Mouse (Mus musculus) E14TG2a.4 (cell line): ENCODE results near the gene Olfr764-ps1.
"Not testable (repeated sequence)": the region's sequence is repeated elsewhere in the genome, so short reads cannot be mapped to it uniquely, and the experiment has no call there.

Experiments
- H3K27me3 ChIP-seq: 2 replicates; pipeline ENCODE4 v1.6.1; 2014; ENCODE audit warnings: low read length, control low read depth; ENCODE audit not compliant: insufficient read depth
- H3K36me3 ChIP-seq: 2 replicates; pipeline ENCODE4 v1.6.1; 2014; ENCODE audit warnings: low read length, control low read depth; ENCODE audit not compliant: insufficient read depth
- H3K4me1 ChIP-seq: replicated peaks from 2 replicates; pipeline ENCODE4 v1.6.1; 2014; ENCODE audit warnings: low read depth, low read length, control low read depth
- H3K4me3 ChIP-seq: replicated peaks from 2 replicates; pipeline ENCODE4 v1.5.1; 2014; ENCODE audit warnings: mild to moderate bottlenecking, low read length
- H3K9me3 ChIP-seq: 2 replicates; pipeline ENCODE4 v1.6.1; 2014; ENCODE audit warnings: low read length, control low read depth
- CTCF ChIP-seq: conservative IDR thresholded peaks from 2 replicates; pipeline ENCODE4 v1.5.1; 2014; ENCODE audit warnings: low read length
- NANOG ChIP-seq: IDR thresholded peaks from 2 replicates; pipeline ENCODE4 v1.6.1; 2014; ENCODE audit warnings: borderline replicate concordance, low read length, mixed read lengths
- POU5F1 ChIP-seq: IDR thresholded peaks from 2 replicates; pipeline ENCODE4 v1.6.1; 2014; ENCODE audit warnings: low read length, borderline replicate concordance

Gene Olfr764-ps1

GRCm38 (mm10) chr10:129039796-129040195 lies at the start of gene Olfr764-ps1:
TSS of gene Olfr764-ps1 (minus strand) at chr10:129039896.
- H3K36me3 ChIP-seq, result no peaks in the 10 kb centered on the region
- H3K4me1 ChIP-seq, result no peaks in the 10 kb centered on the region
- no peak within 1 kb of the TSS for H3K4me3 ChIP-seq
- no peaks in the 10 kb centered on the region for H3K27me3 ChIP-seq
- TF ChIP-seq POU5F1, result no peak
- no peak for TF ChIP-seq NANOG
- TF ChIP-seq CTCF, result no peak
- H3K9me3 ChIP-seq, result peaks cover 39% of the 10 kb centered on the region

- H3K4me1 ChIP-seq, H3K27me3 ChIP-seq, H3K36me3 ChIP-seq, H3K4me3 ChIP-seq, H3K9me3 ChIP-seq: not testable (repeated sequence)
Measured at GRCm38 (mm10) chr10:129082810-129083209, 43.1 kb upstream of the Olfr764-ps1 start, which contains the start of gene Olfr767. TSS of gene Olfr767 (minus strand) at chr10:129082910.

GRCm38 (mm10) chr10:129068877-129069276 lies 29.2 kb upstream of the Olfr764-ps1 start, which contains the start of gene Olfr766-ps1:
TSS of gene Olfr766-ps1 (minus strand) at chr10:129068977.
- no peak within 1 kb of the TSS for H3K4me3 ChIP-seq
- no peaks in the 10 kb centered on the region for H3K27me3 ChIP-seq
- H3K4me1 ChIP-seq, result no peaks in the 10 kb centered on the region
- no peak for TF ChIP-seq POU5F1
- TF ChIP-seq CTCF, result no peak
- TF ChIP-seq NANOG, result no peak
- H3K9me3 ChIP-seq, result peaks cover 19% of the 10 kb centered on the region
- H3K36me3 ChIP-seq, result no peaks in the 10 kb centered on the region

GRCm38 (mm10) chr10:129049898-129050297 lies 10.2 kb upstream of the Olfr764-ps1 start, which contains the start of gene Olfr765:
TSS of gene Olfr765 (minus strand) at chr10:129049998.
- not testable (repeated sequence) for H3K9me3 ChIP-seq, H3K4me3 ChIP-seq, H3K27me3 ChIP-seq, H3K4me1 ChIP-seq, H3K36me3 ChIP-seq

GRCm38 (mm10) chr10:129028343-129028742 lies 11.4 kb downstream of the Olfr764-ps1 start:
- Histone ChIP-seq H3K4me3 (no peak overlapping the region), H3K4me1 (no peaks in the 10 kb centered on the region), H3K27me3 (no peaks in the 10 kb centered on the region), H3K9me3 (no peaks in the 10 kb centered on the region), H3K36me3 (no peaks in the 10 kb centered on the region)
- TF ChIP-seq NANOG (no peak), POU5F1 (no peak), CTCF (no peak)

- TF ChIP-seq CTCF, result peak; percentile 68
- TF ChIP-seq NANOG, result no peak
- TF ChIP-seq POU5F1, result no peak
- Histone ChIP-seq H3K4me3 (no peak overlapping the region), H3K27me3 (no peaks in the 10 kb centered on the region), H3K4me1 (no peaks in the 10 kb centered on the region), H3K36me3 (no peaks in the 10 kb centered on the region), H3K9me3 (peaks cover 15% of the 10 kb centered on the region)
Measured at GRCm38 (mm10) chr10:129026018-129026662, 13.6 kb downstream of the Olfr764-ps1 start.

GRCm38 (mm10) chr10:129023319-129023718 lies 16.4 kb downstream of the Olfr764-ps1 start:
- Histone ChIP-seq H3K9me3 (peaks cover 17% of the 10 kb centered on the region), H3K4me1 (no peaks in the 10 kb centered on the region), H3K36me3 (no peaks in the 10 kb centered on the region), H3K4me3 (no peak overlapping the region), H3K27me3 (no peaks in the 10 kb centered on the region)
- TF ChIP-seq CTCF (no peak), POU5F1 (no peak), NANOG (no peak)

- Histone ChIP-seq H3K9me3 (0 out of 2 replicates have a peak, but pooled peaks cover 1% of the 10 kb centered on the region), H3K4me3 (no peak overlapping the region), H3K4me1 (no peaks in the 10 kb centered on the region), H3K27me3 (no peaks in the 10 kb centered on the region), H3K36me3 (no peaks in the 10 kb centered on the region)
- no peak for TF ChIP-seq NANOG
- no peak for TF ChIP-seq POU5F1
- no peak for TF ChIP-seq CTCF
Measured at GRCm38 (mm10) chr10:129014477-129014876, 25.2 kb downstream of the Olfr764-ps1 start.

GRCm38 (mm10) chr10:129011511-129011910 lies 28.2 kb downstream of the Olfr764-ps1 start:
- H3K4me3 ChIP-seq, H3K36me3 ChIP-seq, H3K4me1 ChIP-seq, H3K27me3 ChIP-seq: not testable (repeated sequence)
- peaks cover 30% of the 10 kb centered on the region for H3K9me3 ChIP-seq
